8 mouse cellular contexts compared by ENCODE assay signal in genomic region chr3:121531370-121532148, GRCm38 (mm10). TPM values are rescaled to one million over a fixed set of nuclear protein-coding genes. Genes with fewer than 3 reads are reported as not detected.
A peak's percentile ranks its signal among the peaks of the same experiment; 100 is the strongest.
DNase-seq lines count a peak whose midpoint lies in the region; ATAC-seq and TF ChIP-seq lines count a peak whose summit lies in the region.

No protein-coding gene starts in this region.

- no peak for TF ChIP-seq POLR2A in thymus, adult 2 months (IDR thresholded peaks at IDR 0.05; ENCODE audit: control insufficient read depth, extremely low read depth, insufficient read depth, low read length, poor library complexity)

- no peaks in the 10 kb centered on the region for H3K27me3 ChIP-seq in thymus, adult 2 months (ENCODE audit: control insufficient read depth, insufficient read depth, low read length)
- 0 out of 2 replicates have a peak, but pooled peaks cover 5% of the 10 kb centered on the region for H3K27me3 ChIP-seq in forebrain, embryonic 16.5 days (replicated peaks; ENCODE audit: control insufficient read depth, insufficient read depth, low read length)
- peaks cover 32% of the 10 kb centered on the region for H3K27me3 ChIP-seq in midbrain, embryonic 13.5 days

- intact Hi-C loops in left cerebral cortex, postnatal 14 days (cut with DNase I), result loop anchor here (10.0 kb wide), 2 partner anchors 227 to 343 kb away; no protein-coding TSS in a partner anchor

- ATAC-seq in forebrain, embryonic 16.5 days, result no peak
- no peak for ATAC-seq in midbrain, embryonic 13.5 days
- ATAC-seq in cerebellum, adult (ENCODE audit: insufficient number of reproducible peaks, low FRiP score, low TSS enrichment), result no peak

- H3K36me3 ChIP-seq in thymus, adult 2 months (ENCODE audit: control insufficient read depth, insufficient read depth, low read length), result no peaks in the 10 kb centered on the region
- no peaks in the 10 kb centered on the region for H3K36me3 ChIP-seq in forebrain, embryonic 16.5 days (ENCODE audit: control insufficient read depth, insufficient read depth)
- H3K36me3 ChIP-seq in midbrain, embryonic 13.5 days, result no peaks in the 10 kb centered on the region

- DNase-seq in thymus, adult 2 months, result no peak
- DNase-seq in thymus, postnatal 4 days, result no peak
- DNase-seq in kidney, postnatal 14 days, result peak; percentile 29
- DNase-seq in left cerebral cortex, postnatal 14 days (ENCODE audit: low spot score in 2 of 2), result no peak
- DNase-seq in thymus, postnatal 36 days, result no peak

- no peak for TF ChIP-seq CTCF in thymus, adult 2 months (IDR thresholded peaks at IDR 0.05; ENCODE audit: borderline replicate concordance, control insufficient read depth, extremely low read depth, insufficient read depth, low read length, poor library complexity)

- H3K4me3 ChIP-seq in thymus, adult 2 months (ENCODE audit: control insufficient read depth, insufficient read depth, low read length), result peak overlapping the region; percentile 5; the same call in 1 of the 2 replicates
- H3K4me3 ChIP-seq in forebrain, embryonic 16.5 days (replicated peaks; ENCODE audit: low read length), result peak overlapping the region; percentile 13
- peak overlapping the region; percentile 33 for H3K4me3 ChIP-seq in midbrain, embryonic 13.5 days (replicated peaks)

- 0 out of 2 replicates have a peak, but pooled peaks cover 8% of the 10 kb centered on the region for H3K4me1 ChIP-seq in thymus, adult 2 months (replicated peaks; ENCODE audit: control insufficient read depth, insufficient read depth, low read length)
- H3K4me1 ChIP-seq in forebrain, embryonic 16.5 days (replicated peaks; ENCODE audit: control insufficient read depth, insufficient read depth, low read length), result peaks cover 6% of the 10 kb centered on the region
- H3K4me1 ChIP-seq in midbrain, embryonic 13.5 days (replicated peaks), result peaks cover 8% of the 10 kb centered on the region

- H3K9me3 ChIP-seq in forebrain, embryonic 16.5 days (ENCODE audit: control insufficient read depth, low read length), result no peaks in the 10 kb centered on the region
- H3K9me3 ChIP-seq in midbrain, embryonic 13.5 days, result no peaks in the 10 kb centered on the region

- H3K9ac ChIP-seq in forebrain, embryonic 16.5 days (replicated peaks; ENCODE audit: low read depth, low read length), result peak overlapping the region; percentile 36; the same call in 1 of the 2 replicates
- no peak overlapping the region; the same call in 1 of the 2 replicates for H3K9ac ChIP-seq in midbrain, embryonic 13.5 days (replicated peaks)

- WGBS in thymus, adult 2 months, result 80% methylated on average over 16 of the region's 16 CpGs
- 48% methylated on average over 16 of the region's 16 CpGs for WGBS in forebrain, embryonic 16.5 days
- 48% methylated on average over 16 of the region's 16 CpGs for WGBS in midbrain, embryonic 13.5 days

- no peak overlapping the region for H3K27ac ChIP-seq in thymus, adult 2 months (ENCODE audit: control insufficient read depth, insufficient read depth, low read length)
- H3K27ac ChIP-seq in forebrain, embryonic 16.5 days (ENCODE audit: low read length), result no peak overlapping the region
- no peak overlapping the region for H3K27ac ChIP-seq in midbrain, embryonic 13.5 days

- H3K4me2 ChIP-seq in forebrain, embryonic 16.5 days (ENCODE audit: low read length), result peak overlapping the region; percentile 27
- peak overlapping the region; percentile 53 for H3K4me2 ChIP-seq in midbrain, embryonic 13.5 days (replicated peaks)

RNA-seq across cellular contexts. Expression of gene Slc44a3, which starts 0.6 kb away (rescaled TPM):
- 0.69 and 0.82 TPM in 2 replicates for polyA plus RNA-seq in thymus, adult 2 months (2012; rRNA removed)
- 0.37 and 0.98 TPM in 2 replicates for polyA plus RNA-seq in forebrain, embryonic 16.5 days (2015; fragmentation: Nextera tagmentation; extraction: Ambion mirVana)
- polyA plus RNA-seq in midbrain, embryonic 13.5 days (2015; fragmentation: Nextera tagmentation; extraction: Ambion mirVana), result 0.82 and 0.86 TPM in 2 replicates
- total RNA-seq in left cerebral cortex, postnatal 14 days (2021), result not detected
